Mouse (Mus musculus) embryonic facial prominence, embryonic 14.5 days (tissue): ENCODE results near the gene Trim75. TPM values are rescaled to one million over a fixed set of nuclear protein-coding genes. Genes with fewer than 3 reads are reported as not detected.

Experiments
- ATAC-seq: fragments of 200-750 bp; cut with Nextera tagmentation; 2 replicates; pipeline ENCODE4 v1.8.0; 2017; ENCODE audit warnings: low read depth, moderate number of reproducible peaks, moderate TSS enrichment
- DNase-seq: peaks from one replicate; pipeline ENCODE4 v3.0.0-alpha.2; 2015; ENCODE audit warnings: low spot score
- H3K27ac ChIP-seq: fragments of 300-500 bp; sonication (generic); replicated peaks from 2 replicates; pipeline ENCODE4 v1.5.1; 2014; ENCODE audit warnings: low read depth, mild to moderate bottlenecking, low read length, moderate library complexity
- H3K27me3 ChIP-seq: fragments of 300-500 bp; sonication (generic); replicated peaks from 2 replicates; pipeline ENCODE4 v1.6.1; 2014; ENCODE audit warnings: low read length; ENCODE audit not compliant: control insufficient read depth, insufficient read depth
- H3K36me3 ChIP-seq: fragments of 300-500 bp; sonication (generic); 2 replicates; pipeline ENCODE4 v1.6.1; 2014; ENCODE audit warnings: low read length, mixed read lengths; ENCODE audit not compliant: control insufficient read depth, insufficient read depth
- H3K4me1 ChIP-seq: fragments of 300-500 bp; sonication (generic); 2 replicates; pipeline ENCODE4 v1.6.1; 2014; ENCODE audit warnings: antibody characterized with exemption, low read length; ENCODE audit not compliant: control insufficient read depth, insufficient read depth
- H3K4me2 ChIP-seq: fragments of 300-500 bp; sonication (generic); 2 replicates; pipeline ENCODE4 v1.6.1; 2014; ENCODE audit warnings: low read depth, mild to moderate bottlenecking, low read length, moderate library complexity, mixed read lengths
- H3K4me3 ChIP-seq: fragments of 300-500 bp; sonication (generic); 2 replicates; pipeline ENCODE4 v1.5.1; 2014; ENCODE audit warnings: low read depth, mild to moderate bottlenecking, low read length
- H3K9ac ChIP-seq: fragments of 300-500 bp; sonication (generic); 2 replicates; pipeline ENCODE4 v1.6.1; 2014; ENCODE audit warnings: low read depth, mild to moderate bottlenecking, low read length, moderate library complexity, mixed read lengths
- H3K9me3 ChIP-seq: fragments of 300-500 bp; sonication (generic); 2 replicates; pipeline ENCODE4 v1.6.1; 2016; ENCODE audit warnings: low read length; ENCODE audit not compliant: control insufficient read depth
- WGBS: fragments of 180-500 bp; shearing (Covaris S2); extraction: QIAGEN DNeasy Blood & Tissue Kit; methylation state at CpG from one replicate; pipeline ENCODE4 v1.1.7; 2014; 5-methylcytosine and 5-hydroxymethylcytosine counted together
- polyA plus RNA-seq: library from polyadenylated mRNA; unstranded; fragments of >200 nt; fragmentation: Nextera tagmentation; extraction: Ambion mirVana; gene quantifications from 2 replicates; pipeline ENCODE4 v1.2.1, GENCODE M21; 2014

The Trim75 gene
- polyA plus RNA-seq, 1 experiment from 2014 or later: not detected

DNA sequence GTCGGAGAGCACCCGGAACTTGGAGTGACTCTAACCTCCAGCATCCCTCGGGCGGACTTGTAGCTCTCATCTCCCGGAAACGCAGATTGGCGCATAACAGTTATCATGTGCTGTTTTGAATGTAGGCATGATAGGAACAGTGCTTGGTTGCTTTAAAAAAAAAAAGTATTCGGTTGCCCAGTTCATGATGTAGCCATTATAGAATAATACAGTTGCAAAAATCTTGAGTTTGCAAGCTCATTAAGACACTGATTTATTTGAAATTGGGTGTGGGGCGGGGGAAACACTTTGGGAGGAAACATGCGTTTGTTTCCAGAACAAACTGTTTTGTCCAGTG, 40.0 kb downstream of the Trim75 start:
- peak overlapping the region; percentile 77 for H3K9ac ChIP-seq
- no peak for ATAC-seq
- no peaks in the 10 kb centered on the region for H3K4me1 ChIP-seq
- no peaks in the 10 kb centered on the region for H3K36me3 ChIP-seq
- 0 out of 2 replicates have a peak, but pooled peaks cover 6% of the 10 kb centered on the region for H3K27me3 ChIP-seq
- DNase-seq: no peak
- peak overlapping the region; percentile 88 for H3K4me3 ChIP-seq
- 10% methylated on average over 10 of the region's 10 CpGs for WGBS
- no peaks in the 10 kb centered on the region for H3K9me3 ChIP-seq
- peak overlapping the region; percentile 63 for H3K4me2 ChIP-seq
- H3K27ac ChIP-seq: peak overlapping the region; percentile 59

DNA sequence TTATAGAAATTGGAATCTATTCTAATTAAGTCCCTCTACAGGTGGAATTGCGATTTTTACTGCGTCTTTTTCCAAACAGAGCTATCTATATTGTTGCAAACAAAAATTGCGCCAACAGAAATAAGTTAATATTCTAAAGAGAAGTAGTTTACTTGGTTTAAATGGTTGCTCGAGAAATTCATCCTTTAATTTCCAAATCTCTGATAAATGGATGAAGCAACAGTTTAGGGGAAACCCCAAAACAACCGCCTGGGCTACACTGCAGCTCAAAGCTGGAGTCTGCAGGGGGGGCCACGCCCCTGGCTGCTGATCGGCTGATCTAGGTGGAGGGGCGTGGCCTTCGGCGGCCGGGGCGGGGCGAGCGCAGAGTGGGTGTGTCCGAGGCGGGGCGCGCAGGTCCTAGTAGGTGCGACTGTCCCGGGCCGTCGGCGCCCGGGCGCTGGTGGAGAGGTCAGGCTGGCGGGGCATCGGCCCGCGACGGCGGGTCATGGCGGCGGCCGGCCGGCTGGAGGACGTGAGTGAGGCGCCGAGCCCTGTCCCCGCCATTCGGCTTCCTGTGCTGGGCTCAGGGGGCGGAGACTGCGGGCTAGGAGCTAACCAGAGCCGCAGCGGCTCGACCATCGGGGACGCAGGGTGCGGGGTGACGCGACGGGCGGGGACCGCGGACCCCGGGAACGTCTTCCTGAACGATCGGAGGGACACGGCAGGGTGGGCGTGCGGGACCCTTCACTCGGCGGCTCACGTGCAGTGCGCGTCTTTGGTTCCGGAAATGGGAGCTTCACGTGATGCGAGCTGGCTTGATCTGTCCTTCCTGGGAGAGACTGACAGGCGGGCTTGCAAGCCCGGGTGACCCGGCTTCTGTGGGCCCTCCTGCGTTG, 40.6 kb downstream of the Trim75 start, which contains the start of gene Tmem192:
Gene Tmem192 (plus strand): TSS at position 366 of the 878 bp plus-strand sequence.
- peak within 1 kb of the TSS; percentile 77 for H3K9ac ChIP-seq
- DNase-seq (peak; percentile 94), ATAC-seq (peak; percentile 92)
- H3K4me1 ChIP-seq: no peaks in the 10 kb centered on the region
- peak within 1 kb of the TSS; percentile 59 for H3K27ac ChIP-seq
- H3K4me3 ChIP-seq: peak within 1 kb of the TSS; percentile 88
- 2% methylated on average over 31 of the region's 73 CpGs for WGBS
- H3K27me3 ChIP-seq: peaks cover 12% of the 10 kb centered on the region; the same call in 1 of the 2 replicates
- no peaks in the 10 kb centered on the region for H3K36me3 ChIP-seq
- H3K4me2 ChIP-seq: peak within 1 kb of the TSS; percentile 63
- H3K9me3 ChIP-seq: no peaks in the 10 kb centered on the region

DNA sequence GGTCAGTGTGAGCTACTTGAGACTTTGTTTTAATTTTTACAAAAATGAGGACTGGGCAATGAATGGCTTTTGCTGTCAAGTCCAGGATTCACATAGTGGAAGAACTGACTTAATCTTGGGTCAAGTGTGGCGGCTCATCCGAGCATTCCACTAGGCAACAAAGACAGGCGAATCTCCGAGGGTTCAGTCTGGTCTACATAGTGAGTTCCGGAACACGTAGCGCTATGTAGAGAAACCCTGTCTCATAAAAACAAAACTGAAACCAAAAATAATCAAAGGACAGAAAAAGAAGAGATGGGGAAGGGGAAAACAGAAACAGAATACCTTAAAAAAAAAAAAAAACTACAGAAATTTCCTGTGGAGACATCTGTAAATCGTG, 41.2 kb downstream of the Trim75 start:
- Histone ChIP-seq H3K9me3 (no peaks in the 10 kb centered on the region), H3K27me3 (peaks cover 15% of the 10 kb centered on the region; the same call in 1 of the 2 replicates), H3K36me3 (no peaks in the 10 kb centered on the region), H3K4me3 (peak overlapping the region; percentile 88), H3K4me2 (peak overlapping the region; percentile 63), H3K4me1 (no peaks in the 10 kb centered on the region), H3K27ac (no peak overlapping the region), H3K9ac (no peak overlapping the region)
- no peak for DNase-seq
- ATAC-seq: no peak
- WGBS: 48% methylated on average over 8 of the region's 8 CpGs

GRCm38 (mm10) chr8:64945606-64946005, 42.0 kb downstream of the Trim75 start:
- H3K9ac ChIP-seq: no peak overlapping the region
- ATAC-seq (no peak), DNase-seq (no peak)
- H3K27me3 ChIP-seq: peaks cover 15% of the 10 kb centered on the region; the same call in 1 of the 2 replicates
- H3K4me1 ChIP-seq: no peaks in the 10 kb centered on the region
- WGBS: 77% methylated on average over 7 of the region's 7 CpGs
- no peak overlapping the region for H3K27ac ChIP-seq
- H3K4me2 ChIP-seq: no peak overlapping the region
- no peaks in the 10 kb centered on the region for H3K9me3 ChIP-seq
- no peaks in the 10 kb centered on the region for H3K36me3 ChIP-seq
- H3K4me3 ChIP-seq: no peak overlapping the region

DNA sequence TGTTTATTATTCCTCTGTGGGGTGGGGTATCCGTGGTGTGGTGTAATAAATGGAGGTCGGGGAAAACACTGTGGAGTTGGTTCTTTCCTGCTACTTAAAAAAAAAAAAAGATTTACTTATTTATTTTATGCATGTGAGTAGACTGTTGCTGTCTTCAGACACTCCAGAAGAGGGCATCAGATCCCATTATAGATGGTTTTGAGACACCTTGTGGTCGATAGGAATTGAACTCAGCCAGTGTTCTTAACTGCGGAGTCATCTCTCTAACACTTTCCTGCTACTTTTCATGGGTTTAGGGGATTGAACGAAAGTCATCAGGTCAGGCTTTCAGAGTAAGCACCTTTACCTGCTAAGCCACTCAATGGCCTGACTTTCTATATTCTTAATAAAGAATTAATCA, 42.8 kb downstream of the Trim75 start:
- ATAC-seq: no peak
- Histone ChIP-seq H3K9me3 (no peaks in the 10 kb centered on the region), H3K36me3 (no peaks in the 10 kb centered on the region), H3K27ac (no peak overlapping the region), H3K4me1 (no peaks in the 10 kb centered on the region), H3K27me3 (peaks cover 15% of the 10 kb centered on the region; the same call in 1 of the 2 replicates), H3K4me3 (no peak overlapping the region), H3K4me2 (no peak overlapping the region), H3K9ac (no peak overlapping the region)
- 27% methylated on average over 5 of the region's 5 CpGs for WGBS
- no peak for DNase-seq

DNA sequence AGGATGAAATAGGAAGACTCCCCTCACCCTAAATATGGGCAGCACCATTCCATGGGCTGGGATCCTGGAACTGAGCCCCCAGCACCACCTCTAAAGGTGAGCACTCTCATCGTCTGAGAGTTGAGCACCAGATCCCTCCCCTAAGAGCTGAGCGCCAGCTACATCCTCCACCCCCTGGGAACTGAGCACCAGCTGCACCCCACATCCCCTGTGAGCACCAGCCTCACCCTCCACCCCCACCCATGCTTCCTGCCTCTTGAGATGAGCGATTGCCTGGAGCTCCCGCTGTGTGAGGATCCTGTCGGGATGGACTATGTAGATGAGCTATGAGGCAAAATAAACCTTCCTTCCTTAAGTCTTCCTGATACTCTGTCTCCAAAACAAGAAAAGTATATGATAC, 44.7 kb downstream of the Trim75 start:
- WGBS: 26% methylated on average over 5 of the region's 5 CpGs
- no peak overlapping the region for H3K4me2 ChIP-seq
- peaks cover 15% of the 10 kb centered on the region; the same call in 1 of the 2 replicates for H3K27me3 ChIP-seq
- peak; percentile 31 for DNase-seq
- no peaks in the 10 kb centered on the region for H3K9me3 ChIP-seq
- H3K9ac ChIP-seq: no peak overlapping the region
- H3K4me1 ChIP-seq: no peaks in the 10 kb centered on the region
- ATAC-seq: peak; percentile 35; the same call in 1 of the 2 replicates
- no peaks in the 10 kb centered on the region for H3K36me3 ChIP-seq
- no peak overlapping the region for H3K4me3 ChIP-seq
- H3K27ac ChIP-seq: no peak overlapping the region

- DNase-seq (peak; percentile 74), ATAC-seq (peak; percentile 7; the same call in 1 of the 2 replicates)
- Histone ChIP-seq H3K9me3 (no peaks in the 10 kb centered on the region), H3K4me3 (no peak overlapping the region), H3K9ac (no peak overlapping the region), H3K4me1 (no peaks in the 10 kb centered on the region), H3K4me2 (no peak overlapping the region), H3K27me3 (peaks cover 15% of the 10 kb centered on the region; the same call in 1 of the 2 replicates), H3K36me3 (no peaks in the 10 kb centered on the region), H3K27ac (no peak overlapping the region)
- WGBS: 9% methylated on average over 9 of the region's 9 CpGs
Observed at GRCm38 (mm10) chr8:64941495-64941894, 46.1 kb downstream of the Trim75 start.

DNA sequence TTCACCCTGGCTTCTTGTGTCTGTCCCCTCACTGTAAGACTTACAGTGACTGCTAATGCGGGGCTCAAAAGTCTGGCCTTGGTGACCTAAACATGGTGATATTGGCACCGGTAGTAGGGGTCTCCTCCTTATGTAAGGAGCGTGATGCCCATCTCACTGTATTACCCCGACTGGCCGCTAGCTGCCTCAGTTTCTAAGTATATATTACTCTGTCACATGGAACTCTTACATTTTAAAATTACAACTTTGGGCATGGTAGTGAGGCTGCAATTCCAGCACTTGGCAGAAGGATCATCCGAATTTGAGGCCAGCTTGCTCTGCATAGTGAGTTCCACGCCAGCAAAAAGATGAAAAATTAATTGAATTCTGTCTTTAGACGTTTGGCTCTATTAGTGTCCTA, 46.6 kb downstream of the Trim75 start:
- H3K9ac ChIP-seq: no peak overlapping the region
- H3K27me3 ChIP-seq: peaks cover 15% of the 10 kb centered on the region; the same call in 1 of the 2 replicates
- ATAC-seq: no peak
- H3K27ac ChIP-seq: no peak overlapping the region
- no peaks in the 10 kb centered on the region for H3K9me3 ChIP-seq
- 83% methylated on average over 8 of the region's 8 CpGs for WGBS
- H3K4me1 ChIP-seq: no peaks in the 10 kb centered on the region
- H3K4me3 ChIP-seq: no peak overlapping the region
- DNase-seq: no peak
- no peaks in the 10 kb centered on the region for H3K36me3 ChIP-seq
- no peak overlapping the region for H3K4me2 ChIP-seq
